Mouse (Mus musculus) cerebellum, postnatal 4 days (tissue): ENCODE results near the gene Rhbdl1.
A peak's percentile ranks its signal among the peaks of the same experiment; 100 is the strongest.

Experiments
- DNase-seq, 2 experiments: peaks; one replicate each; pipeline ENCODE4 v3.0.0; 2022; ENCODE audit warnings: low spot score in 2 of 2, mixed read lengths in 1 of 2

The Rhbdl1 gene

GRCm38 (mm10) chr17:25837076-25837410, at the start of gene Rhbdl1:
TSS of gene Rhbdl1 (minus strand) at chr17:25837295.
- DNase-seq, result peak; percentile 68 to 77

GRCm38 (mm10) chr17:25886806-25887205, 49.7 kb upstream of the Rhbdl1 start:
- DNase-seq, result no peak

GRCm38 (mm10) chr17:25885636-25886035, 48.5 kb upstream of the Rhbdl1 start:
- DNase-seq, result no peak

GRCm38 (mm10) chr17:25883824-25884223, 46.7 kb upstream of the Rhbdl1 start:
- no peak for DNase-seq

DNA sequence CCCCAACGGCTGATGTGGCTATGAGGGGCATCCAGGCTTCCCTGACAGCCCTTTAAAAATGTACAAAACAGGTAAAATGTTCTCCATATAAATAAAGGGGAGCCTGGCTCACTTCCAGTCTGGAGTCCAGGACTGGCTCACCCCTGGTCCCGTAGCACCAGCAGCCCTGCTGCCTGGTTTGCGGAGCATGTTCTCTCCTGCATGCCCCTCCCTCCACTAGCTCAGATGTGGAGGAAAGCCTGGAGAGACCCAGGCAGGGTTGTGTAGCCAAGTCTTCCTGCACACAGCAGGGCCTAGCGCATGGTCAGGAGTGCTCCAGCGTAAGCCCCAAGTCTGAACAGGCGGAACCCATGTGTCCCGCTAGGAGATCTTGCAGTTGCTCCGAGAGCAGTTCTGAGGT, 46.2 kb upstream of the Rhbdl1 start:
- DNase-seq, result no peak

- DNase-seq, result no peak
Observed at GRCm38 (mm10) chr17:25882306-25882705, 45.2 kb upstream of the Rhbdl1 start.

DNA sequence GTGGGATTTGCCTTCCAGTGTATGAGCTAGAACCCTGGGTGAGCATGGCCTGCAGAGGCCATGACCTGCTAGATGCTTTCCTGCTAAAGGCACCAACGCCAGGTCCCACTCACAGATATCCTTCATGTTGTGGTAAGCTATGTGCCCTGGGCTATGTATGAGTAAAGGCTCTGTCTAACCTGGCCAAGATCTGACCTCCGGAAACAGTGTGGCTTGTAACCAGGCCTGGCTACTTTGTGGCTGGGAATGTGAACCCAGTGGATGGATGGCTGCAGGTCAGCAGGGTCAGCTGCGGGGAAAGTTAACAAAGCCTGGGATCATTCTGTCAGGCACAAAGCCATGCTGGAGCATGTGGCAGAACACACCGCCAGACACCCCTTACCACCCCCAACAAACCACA, 44.6 kb upstream of the Rhbdl1 start:
- DNase-seq, result no peak

GRCm38 (mm10) chr17:25880913-25881641, 44.0 kb upstream of the Rhbdl1 start:
- no peak for DNase-seq

GRCm38 (mm10) chr17:25880196-25880910, 43.3 kb upstream of the Rhbdl1 start, which contains the start of gene Wfikkn1:
TSS of gene Wfikkn1 (minus strand) at chr17:25880858.
- DNase-seq, result no peak

GRCm38 (mm10) chr17:25879750-25880149, 42.7 kb upstream of the Rhbdl1 start:
- DNase-seq, result no peak

- DNase-seq, result peak in 1 of 2 experiments; percentile 46
Observed at GRCm38 (mm10) chr17:25879261-25879660, 42.2 kb upstream of the Rhbdl1 start.

DNA sequence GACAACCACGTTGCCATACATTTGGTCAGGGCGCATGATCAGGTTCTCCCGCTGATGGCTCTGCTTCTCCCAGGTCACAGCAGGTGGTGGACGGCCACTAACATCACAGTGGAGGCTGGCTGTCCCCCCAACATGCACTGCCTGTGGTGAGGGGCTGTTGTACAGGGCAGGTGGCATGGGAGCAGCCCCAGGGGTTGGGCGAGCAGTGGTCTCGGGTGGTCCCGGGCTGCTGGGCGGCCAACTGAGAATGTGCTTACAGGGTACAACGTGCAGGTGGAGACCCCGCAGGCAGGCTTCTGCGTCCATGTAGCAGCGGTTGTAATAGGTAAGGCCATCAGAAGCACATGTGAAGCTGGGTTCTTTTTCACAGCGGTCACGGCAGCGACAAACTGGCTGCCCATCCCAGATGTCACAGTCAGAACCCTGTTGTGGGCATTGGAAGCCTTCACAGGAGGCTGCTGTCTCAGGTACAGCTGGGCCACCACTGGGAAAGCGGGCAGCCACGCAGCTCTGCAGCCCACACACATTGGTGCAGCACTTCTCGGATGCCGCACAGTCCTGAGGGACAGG, 41.6 kb upstream of the Rhbdl1 start:
- DNase-seq, result no peak

- no peak for DNase-seq
Observed at GRCm38 (mm10) chr17:25877741-25878610, 40.9 kb upstream of the Rhbdl1 start.

DNA sequence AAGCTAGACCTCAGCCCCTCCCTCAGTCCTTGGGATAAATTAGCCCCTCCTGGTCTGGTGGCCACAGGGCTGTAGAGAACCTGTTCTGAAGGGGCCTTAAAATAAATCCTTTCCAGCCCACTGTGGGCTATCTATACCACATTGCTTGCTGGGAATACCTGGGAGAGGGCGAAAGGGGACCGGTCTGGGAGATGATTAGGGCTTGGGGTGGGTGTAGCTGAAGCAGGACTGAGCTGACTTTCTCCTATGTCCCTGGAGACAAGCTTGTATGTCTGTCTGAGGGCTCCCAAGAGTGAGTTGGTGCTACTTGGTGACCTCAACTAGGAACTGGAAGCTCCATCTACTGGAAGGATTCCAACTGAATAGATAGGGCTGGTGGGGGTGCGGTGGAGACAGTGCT, 39.9 kb upstream of the Rhbdl1 start:
- no peak for DNase-seq

GRCm38 (mm10) chr17:25876347-25876915, 39.3 kb upstream of the Rhbdl1 start:
- DNase-seq, result no peak

- DNase-seq, result peak; percentile 82 to 87
Observed at GRCm38 (mm10) chr17:25875171-25876136, 38.4 kb upstream of the Rhbdl1 start.

- peak; percentile 94 to 96 for DNase-seq
Observed at GRCm38 (mm10) chr17:25874721-25875170, 37.7 kb upstream of the Rhbdl1 start, which contains the start of gene Mettl26. TSS of gene Mettl26 (plus strand) at chr17:25875074.

GRCm38 (mm10) chr17:25874148-25874720, 37.1 kb upstream of the Rhbdl1 start:
- DNase-seq, result no peak

DNA sequence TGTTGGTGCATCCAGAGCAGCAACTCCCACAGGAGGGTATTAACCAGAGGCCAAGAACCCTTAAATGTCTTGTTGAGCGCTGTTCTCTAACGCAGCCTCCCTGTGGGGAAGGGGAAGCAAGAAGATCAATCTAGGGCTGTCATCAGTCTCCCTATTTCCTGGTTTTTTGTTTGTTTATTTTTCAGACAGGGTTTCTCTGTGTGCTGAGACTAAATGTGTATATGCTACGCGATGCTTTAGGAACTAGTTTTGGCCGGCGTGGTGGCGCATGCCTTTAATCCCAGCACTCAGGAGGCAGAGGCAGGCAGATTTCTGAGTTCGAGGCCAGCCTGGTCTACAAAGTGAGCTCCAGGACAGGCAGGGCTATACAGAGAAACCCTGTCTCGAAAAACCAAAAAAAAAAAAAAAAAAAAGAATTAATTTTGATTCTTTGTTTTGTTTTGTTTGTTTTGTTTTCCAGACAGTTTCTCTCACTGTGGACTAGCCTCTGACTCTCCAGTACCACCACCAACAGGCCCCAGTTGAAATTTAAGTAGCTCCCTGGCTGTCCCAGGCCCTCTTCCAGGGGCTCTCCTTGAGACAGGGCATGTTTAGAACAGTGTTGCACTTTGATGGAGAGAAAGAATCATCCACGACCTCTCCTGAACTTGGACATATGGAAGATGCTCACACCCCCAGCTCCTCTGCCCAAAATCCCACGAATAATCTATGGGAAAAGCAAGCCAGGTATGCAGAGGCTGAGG, 36.5 kb upstream of the Rhbdl1 start:
- no peak for DNase-seq
